Mouse (Mus musculus) embryonic facial prominence, embryonic 11.5 days (tissue): ENCODE measurements around the gene Bcar1. TPM values are rescaled to one million over a fixed set of nuclear protein-coding genes. Genes with fewer than 3 reads are reported as not detected.

Experiments
- ATAC-seq: fragments of 200-750 bp; cut with Nextera tagmentation; replicated peaks from 2 replicates; pipeline ENCODE4 v1.8.0; 2017; ENCODE audit warnings: low read depth; ENCODE audit not compliant: insufficient number of reproducible peaks, low FRiP score, low TSS enrichment
- DNase-seq: peaks from one replicate; pipeline ENCODE4 v3.0.0-alpha.2; 2015; ENCODE audit warnings: low spot score
- H3K27ac ChIP-seq: fragments of 300-500 bp; sonication (generic); replicated peaks from 2 replicates; pipeline ENCODE4 v1.5.1; 2014; ENCODE audit warnings: mild to moderate bottlenecking, low read depth, low read length, control low read depth
- H3K27me3 ChIP-seq: fragments of 300-500 bp; sonication (generic); 2 replicates; pipeline ENCODE4 v1.6.1; 2014; ENCODE audit warnings: mild to moderate bottlenecking, low read length, moderate library complexity, mixed read lengths; ENCODE audit not compliant: control insufficient read depth, insufficient read depth
- H3K36me3 ChIP-seq: fragments of 300-500 bp; sonication (generic); replicated peaks from 2 replicates; pipeline ENCODE4 v1.6.1; 2014; ENCODE audit warnings: low read depth, mild to moderate bottlenecking, low read length, moderate library complexity, mixed read lengths; ENCODE audit not compliant: control insufficient read depth, insufficient read depth
- H3K4me1 ChIP-seq: fragments of 300-500 bp; sonication (generic); 2 replicates; pipeline ENCODE4 v1.6.1; 2014; ENCODE audit warnings: low read length, mixed read lengths; ENCODE audit not compliant: control insufficient read depth, insufficient read depth
- H3K4me2 ChIP-seq: fragments of 300-500 bp; sonication (generic); 2 replicates; pipeline ENCODE4 v1.6.1; 2014; ENCODE audit warnings: low read depth, mild to moderate bottlenecking, control low read depth, low read length, moderate library complexity
- H3K4me3 ChIP-seq: fragments of 300-500 bp; sonication (generic); 2 replicates; pipeline ENCODE4 v1.5.1; 2014; ENCODE audit warnings: low read depth, low read length, control low read depth
- H3K9ac ChIP-seq: fragments of 300-500 bp; sonication (generic); replicated peaks from 2 replicates; pipeline ENCODE4 v1.6.1; 2014; ENCODE audit warnings: mild to moderate bottlenecking, control low read depth, low read length
- H3K9me3 ChIP-seq: fragments of 300-500 bp; sonication (generic); replicated peaks from 2 replicates; pipeline ENCODE4 v1.6.1; 2016; ENCODE audit warnings: mild to moderate bottlenecking, low read length, inconsistent platforms, mixed read lengths; ENCODE audit not compliant: control insufficient read depth
- WGBS: fragments of 180-500 bp; shearing (Covaris S2); extraction: QIAGEN DNeasy Blood & Tissue Kit; methylation state at CpG from one replicate; pipeline ENCODE4 v1.1.7; 2014; 5-methylcytosine and 5-hydroxymethylcytosine counted together
- polyA plus RNA-seq: library from polyadenylated mRNA; unstranded; fragments of >200 nt; fragmentation: Nextera tagmentation; extraction: Ambion mirVana; gene quantifications from 2 replicates; pipeline ENCODE4 v1.2.1, GENCODE M21; 2014

The Bcar1 gene
- polyA plus RNA-seq, 1 experiment from 2014 or later: 30.9 TPM

- H3K4me2 ChIP-seq: no peak overlapping the region
- no peak overlapping the region for H3K9ac ChIP-seq
- WGBS: 71% methylated on average over 8 of the region's 8 CpGs
- H3K27me3 ChIP-seq: no peaks in the 10 kb centered on the region
- DNase-seq (no peak), ATAC-seq (no peak)
- no peaks in the 10 kb centered on the region for H3K9me3 ChIP-seq
- H3K4me3 ChIP-seq: no peak overlapping the region
- H3K27ac ChIP-seq: no peak overlapping the region
- H3K4me1 ChIP-seq: peaks cover 2% of the 10 kb centered on the region
- no peaks in the 10 kb centered on the region; the same call in 1 of the 2 replicates for H3K36me3 ChIP-seq
These were observed 4.4 kb upstream of the Bcar1 start for GRCm38 (mm10) chr8:111747866-111748649.

GRCm38 (mm10) chr8:111746582-111747465 lies 3.2 kb upstream of the Bcar1 start:
- no peaks in the 10 kb centered on the region for H3K27me3 ChIP-seq

GRCm38 (mm10) chr8:111745591-111746418 lies 2.2 kb upstream of the Bcar1 start:
- peaks cover 2% of the 10 kb centered on the region for H3K4me1 ChIP-seq
- H3K4me2 ChIP-seq: peak overlapping the region; percentile 43
- peak overlapping the region; percentile 12; the same call in 1 of the 2 replicates for H3K4me3 ChIP-seq
- no peaks in the 10 kb centered on the region; the same call in 1 of the 2 replicates for H3K36me3 ChIP-seq
- DNase-seq (peak; percentile 73), ATAC-seq (no peak)
- H3K27ac ChIP-seq: no peak overlapping the region
- H3K9me3 ChIP-seq: no peaks in the 10 kb centered on the region
- H3K27me3 ChIP-seq: no peaks in the 10 kb centered on the region
- 3% methylated on average over 23 of the region's 23 CpGs for WGBS
- H3K9ac ChIP-seq: no peak overlapping the region; the same call in 1 of the 2 replicates

More at GRCm38 (mm10) chr8:111746582-111747465, 3.2 kb upstream of the Bcar1 start:
- Histone ChIP-seq H3K27ac (no peak overlapping the region), H3K9me3 (no peaks in the 10 kb centered on the region), H3K36me3 (no peaks in the 10 kb centered on the region; the same call in 1 of the 2 replicates), H3K9ac (no peak overlapping the region), H3K4me2 (no peak overlapping the region), H3K4me3 (no peak overlapping the region), H3K4me1 (peaks cover 2% of the 10 kb centered on the region)
- ATAC-seq: no peak
- WGBS: 71% methylated on average over 13 of the region's 13 CpGs
- DNase-seq: no peak

GRCm38 (mm10) chr8:111745086-111745485 lies 1.5 kb upstream of the Bcar1 start:
- DNase-seq (no peak), ATAC-seq (no peak)
- H3K4me2 ChIP-seq: no peak overlapping the region; the same call in 1 of the 2 replicates
- H3K4me1 ChIP-seq: peaks cover 2% of the 10 kb centered on the region
- no peak overlapping the region for H3K27ac ChIP-seq
- WGBS: 48% methylated on average over 5 of the region's 5 CpGs
- H3K4me3 ChIP-seq: no peak overlapping the region
- H3K27me3 ChIP-seq: no peaks in the 10 kb centered on the region
- no peaks in the 10 kb centered on the region for H3K9me3 ChIP-seq
- no peak overlapping the region; the same call in 1 of the 2 replicates for H3K9ac ChIP-seq
- H3K36me3 ChIP-seq: no peaks in the 10 kb centered on the region; the same call in 1 of the 2 replicates

GRCm38 (mm10) chr8:111743101-111743791 lies 363 bp downstream of the Bcar1 start:
- H3K4me2 ChIP-seq: peak overlapping the region; percentile 68
- DNase-seq: peak; percentile 67
- ATAC-seq: peak; percentile 20
- H3K4me3 ChIP-seq: peak overlapping the region; percentile 90
- no peaks in the 10 kb centered on the region for H3K27me3 ChIP-seq
- peak overlapping the region; percentile 91 for H3K9ac ChIP-seq
- no peaks in the 10 kb centered on the region; the same call in 1 of the 2 replicates for H3K36me3 ChIP-seq
- under 1% methylated on average over 31 of the region's 44 CpGs for whole genome bisulfite sequencing
- H3K9me3 ChIP-seq: no peaks in the 10 kb centered on the region
- H3K4me1 ChIP-seq: peaks cover 2% of the 10 kb centered on the region
- H3K27ac ChIP-seq: peak overlapping the region; percentile 65

GRCm38 (mm10) chr8:111742261-111743037 lies 1.2 kb downstream of the Bcar1 start:
- H3K9ac ChIP-seq: peak overlapping the region; percentile 91
- no peak overlapping the region for H3K27ac ChIP-seq
- H3K27me3 ChIP-seq: no peaks in the 10 kb centered on the region
- no peak for DNase-seq
- H3K4me1 ChIP-seq: peaks cover 2% of the 10 kb centered on the region
- H3K4me2 ChIP-seq: peak overlapping the region; percentile 68
- peak overlapping the region; percentile 90 for H3K4me3 ChIP-seq
- no peaks in the 10 kb centered on the region; the same call in 1 of the 2 replicates for H3K36me3 ChIP-seq
- no peak for ATAC-seq
- H3K9me3 ChIP-seq: no peaks in the 10 kb centered on the region
- 18% methylated on average over 11 of the region's 11 CpGs for WGBS
